Mouse (Mus musculus) midbrain, embryonic 10.5 days (tissue): ENCODE results near the gene Odf3. TPM values are rescaled to one million over a fixed set of nuclear protein-coding genes. Genes with fewer than 3 reads are reported as not detected.

Experiments used
- DNase-seq: peaks from one replicate; pipeline ENCODE4 v3.0.0-alpha.2; 2017; ENCODE audit warnings: low spot score
- H3K27ac ChIP-seq: fragments of 300-500 bp; sonication (generic); replicated peaks from 2 replicates; pipeline ENCODE4 v1.5.1; 2016; ENCODE audit warnings: mild to moderate bottlenecking
- H3K27me3 ChIP-seq: fragments of 300-500 bp; sonication (generic); 2 replicates; pipeline ENCODE4 v1.6.1; 2016; ENCODE audit warnings: low read depth, mild to moderate bottlenecking; ENCODE audit not compliant: poor library complexity, severe bottlenecking
- H3K36me3 ChIP-seq: fragments of 300-500 bp; sonication (generic); 2 replicates; pipeline ENCODE4 v1.6.1; 2016; ENCODE audit warnings: mild to moderate bottlenecking, moderate library complexity
- H3K4me1 ChIP-seq: fragments of 300-500 bp; sonication (generic); 2 replicates; pipeline ENCODE4 v1.6.1; 2016
- H3K4me3 ChIP-seq: fragments of 300-500 bp; sonication (generic); 2 replicates; pipeline ENCODE4 v1.5.1; 2016; ENCODE audit warnings: mild to moderate bottlenecking, moderate library complexity
- H3K9me3 ChIP-seq: fragments of 300-500 bp; sonication (generic); replicated peaks from 2 replicates; pipeline ENCODE4 v1.6.1; 2016; ENCODE audit warnings: mild to moderate bottlenecking
- WGBS: fragments of 180-500 bp; shearing (Covaris S2); methylation state at CpG from one replicate; pipeline ENCODE4 v1.1.7; 2016; 5-methylcytosine and 5-hydroxymethylcytosine counted together
- polyA plus RNA-seq: library from polyadenylated mRNA; unstranded; fragments of >200 nt; fragmentation: Nextera tagmentation; extraction: Ambion mirVana; gene quantifications from 2 replicates; pipeline ENCODE4 v1.2.1, GENCODE M21; 2016

Gene Odf3
- polyA plus RNA-seq, 1 experiment from 2014 or later, result not detected

DNA sequence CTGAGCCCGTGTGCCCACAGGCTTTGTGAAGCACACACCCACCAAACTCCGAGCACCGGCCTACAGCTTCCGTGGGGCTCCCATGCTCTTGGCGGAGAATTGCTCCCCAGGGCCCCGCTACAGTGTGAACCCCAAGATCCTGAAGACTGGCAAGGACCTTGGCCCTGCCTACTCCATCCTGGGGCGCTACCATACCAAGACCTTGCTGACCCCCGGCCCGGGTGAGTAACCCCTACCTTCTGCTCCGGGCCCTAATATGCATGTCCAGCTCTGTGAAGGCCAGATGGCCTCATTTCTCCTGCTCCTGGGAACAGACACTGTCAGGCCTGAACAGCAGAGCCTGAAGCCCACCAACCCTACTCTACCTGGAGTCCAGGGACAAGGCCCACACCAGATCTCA is 986 bp downstream of the Odf3 start:
- no peak for DNase-seq
- no peak overlapping the region for H3K4me3 ChIP-seq
- H3K27ac ChIP-seq, result no peak overlapping the region
- no peaks in the 10 kb centered on the region for H3K9me3 ChIP-seq
- H3K36me3 ChIP-seq, result peaks cover 24% of the 10 kb centered on the region
- peaks cover 3% of the 10 kb centered on the region; the same call in 1 of the 2 replicates for H3K4me1 ChIP-seq
- peaks cover 9% of the 10 kb centered on the region; the same call in 1 of the 2 replicates for H3K27me3 ChIP-seq
- WGBS, result 90% methylated on average over 10 of the region's 10 CpGs

DNA sequence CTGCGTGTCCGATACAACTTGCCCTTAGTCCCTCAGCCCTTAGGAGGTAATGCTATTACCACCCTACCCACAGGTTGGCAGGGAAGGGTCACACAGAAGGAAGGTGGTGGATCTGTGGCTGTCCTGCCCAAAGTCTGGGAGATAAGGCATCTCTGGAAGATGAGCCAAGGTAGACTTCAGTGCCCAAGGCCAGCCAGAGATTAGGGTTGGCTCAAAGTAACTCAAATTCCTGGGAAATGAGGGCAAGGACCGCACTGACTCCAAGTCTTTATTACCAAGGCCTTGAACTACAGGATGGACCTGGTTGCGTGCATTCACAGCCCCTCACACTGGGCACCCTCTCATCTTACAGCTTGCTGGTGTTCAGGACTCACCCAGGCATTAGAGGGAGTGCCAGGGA is 4.3 kb downstream of the Odf3 start:
- peaks cover 38% of the 10 kb centered on the region for H3K36me3 ChIP-seq
- 98% methylated on average over 4 of the region's 4 CpGs for WGBS
- H3K27me3 ChIP-seq, result no peaks in the 10 kb centered on the region
- no peaks in the 10 kb centered on the region for H3K9me3 ChIP-seq
- no peak overlapping the region for H3K4me3 ChIP-seq
- H3K27ac ChIP-seq, result no peak overlapping the region
- peaks cover 15% of the 10 kb centered on the region for H3K4me1 ChIP-seq
- no peak for DNase-seq

DNA sequence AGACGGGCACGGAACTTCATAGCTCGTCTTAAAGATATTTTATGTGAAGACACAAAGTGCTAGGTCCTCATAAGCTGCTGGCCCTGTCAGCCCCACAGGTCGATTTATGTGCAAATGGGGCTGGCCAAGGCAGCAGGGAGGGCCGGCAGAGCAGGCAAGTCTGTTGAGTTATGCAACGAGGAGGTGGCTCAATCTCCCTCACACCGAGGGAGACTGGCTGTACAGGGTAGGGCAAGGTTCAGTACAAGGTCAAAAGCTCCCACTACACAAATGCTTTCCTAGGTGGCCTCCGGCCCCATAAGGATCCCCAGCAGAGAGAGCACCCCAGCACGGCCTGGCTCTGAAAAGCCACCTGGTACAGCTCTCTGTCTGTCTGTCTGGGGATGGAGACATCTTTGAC is 5.8 kb downstream of the Odf3 start:
- WGBS, result 86% methylated on average over 9 of the region's 9 CpGs
- no peaks in the 10 kb centered on the region for H3K27me3 ChIP-seq
- H3K4me3 ChIP-seq, result no peak overlapping the region
- no peak for DNase-seq
- H3K36me3 ChIP-seq, result peaks cover 40% of the 10 kb centered on the region
- H3K9me3 ChIP-seq, result no peaks in the 10 kb centered on the region
- peaks cover 27% of the 10 kb centered on the region for H3K4me1 ChIP-seq
- H3K27ac ChIP-seq, result no peak overlapping the region

DNA sequence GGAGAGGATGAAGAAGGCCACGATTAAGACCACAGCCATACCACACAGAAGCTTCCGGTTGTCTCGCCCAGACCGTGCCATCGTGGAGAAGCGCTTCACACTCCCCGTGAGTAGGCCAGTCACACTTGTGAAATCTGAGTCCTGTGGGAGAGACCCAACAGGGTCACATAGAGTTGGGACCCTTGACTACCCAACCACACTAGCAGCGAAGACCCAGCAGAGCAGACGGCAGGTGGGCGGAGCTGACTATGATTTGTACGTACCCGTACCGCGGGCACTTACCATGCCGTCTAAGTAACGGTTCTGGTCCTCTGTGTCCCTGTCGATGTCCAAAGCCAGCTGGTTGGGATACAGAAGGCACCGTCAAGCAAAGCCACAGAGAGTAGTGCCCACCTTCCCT is 6.9 kb downstream of the Odf3 start:
- Histone ChIP-seq H3K4me1 (peaks cover 35% of the 10 kb centered on the region), H3K36me3 (peaks cover 51% of the 10 kb centered on the region), H3K27ac (no peak overlapping the region), H3K9me3 (no peaks in the 10 kb centered on the region), H3K4me3 (no peak overlapping the region; the same call in 1 of the 2 replicates), H3K27me3 (no peaks in the 10 kb centered on the region)
- DNase-seq, result no peak
- 95% methylated on average over 18 of the region's 18 CpGs for WGBS

DNA sequence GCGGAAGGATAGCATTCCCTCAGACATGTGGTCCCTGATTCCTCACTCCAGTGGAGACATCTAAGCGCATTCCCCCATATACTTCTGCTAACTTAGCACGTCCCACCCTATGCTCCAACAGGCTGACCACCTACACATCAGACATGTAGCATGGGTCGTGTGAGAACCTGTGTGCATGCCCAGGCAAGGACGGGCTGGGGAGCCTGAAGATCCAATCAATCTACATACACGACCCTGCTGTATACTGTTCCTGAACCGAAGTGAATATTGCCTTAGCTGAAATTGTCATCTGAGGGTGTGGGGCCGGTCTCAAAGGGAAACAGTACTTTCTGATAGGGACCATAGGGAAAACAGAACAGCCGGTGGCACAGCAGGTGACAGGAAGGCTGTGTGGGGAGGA is 7.6 kb downstream of the Odf3 start:
- H3K4me1 ChIP-seq, result peaks cover 37% of the 10 kb centered on the region
- H3K27me3 ChIP-seq, result no peaks in the 10 kb centered on the region
- H3K36me3 ChIP-seq, result peaks cover 58% of the 10 kb centered on the region
- DNase-seq, result no peak
- peak overlapping the region; percentile 90; the same call in 1 of the 2 replicates for H3K27ac ChIP-seq
- WGBS, result 80% methylated on average over 9 of the region's 9 CpGs
- no peaks in the 10 kb centered on the region for H3K9me3 ChIP-seq
- peak overlapping the region; percentile 90 for H3K4me3 ChIP-seq

DNA sequence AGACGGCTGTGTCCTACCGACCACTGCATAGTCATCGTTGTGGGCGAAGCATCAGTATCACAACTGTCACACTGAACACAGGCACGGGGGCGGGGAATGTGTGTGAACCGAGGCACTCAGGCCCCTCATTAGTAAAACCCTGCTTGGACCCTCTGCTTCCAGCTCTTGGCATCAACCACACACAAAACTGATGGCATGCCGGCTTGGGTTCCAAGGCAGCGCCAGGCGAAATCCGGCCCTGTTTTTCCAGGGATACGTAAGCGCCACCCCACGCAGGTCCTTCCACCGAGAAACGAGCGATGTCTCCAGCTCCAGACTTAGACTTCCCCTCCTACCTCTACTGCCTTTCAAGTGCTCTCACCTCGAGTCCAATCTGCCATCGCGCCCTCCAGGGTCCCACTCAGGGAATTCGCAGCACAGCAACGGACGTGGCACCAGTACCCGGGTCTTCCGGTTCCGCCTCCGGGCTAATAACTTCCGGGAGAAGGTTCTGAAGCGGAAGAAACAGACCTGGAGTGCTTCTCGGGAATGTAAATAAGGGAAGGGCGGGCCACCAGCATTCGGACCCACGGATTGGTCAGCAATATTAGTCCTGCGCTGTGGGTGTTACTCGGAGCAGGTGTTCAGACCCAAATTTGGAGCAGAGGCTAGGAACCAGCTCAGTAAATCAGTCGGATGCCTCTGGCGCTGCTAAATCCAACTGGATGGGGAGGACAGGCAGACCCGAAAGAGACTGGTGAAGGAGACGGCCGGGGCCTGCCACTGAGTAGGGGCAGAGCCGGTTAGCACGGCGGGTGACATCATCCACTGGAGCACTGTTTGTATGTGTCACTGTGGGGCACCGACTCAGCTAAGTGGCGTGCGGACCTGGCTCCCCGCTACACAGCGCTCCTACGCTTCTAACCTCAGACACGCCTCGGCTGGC is 8.5 kb downstream of the Odf3 start, which contains the start of gene Gm45785:
Gene Gm45785 (minus strand): TSS at position 472 of the 925 bp plus-strand sequence.
- H3K4me1 ChIP-seq, result peaks cover 37% of the 10 kb centered on the region
- H3K4me3 ChIP-seq, result peak within 1 kb of the TSS; percentile 90
- H3K9me3 ChIP-seq, result no peaks in the 10 kb centered on the region
- peak; percentile 91 for DNase-seq
- 1% methylated on average over 51 of the region's 51 CpGs for WGBS
- H3K27me3 ChIP-seq, result no peaks in the 10 kb centered on the region
- peaks cover 68% of the 10 kb centered on the region for H3K36me3 ChIP-seq
- H3K27ac ChIP-seq, result peak within 1 kb of the TSS; percentile 90

DNA sequence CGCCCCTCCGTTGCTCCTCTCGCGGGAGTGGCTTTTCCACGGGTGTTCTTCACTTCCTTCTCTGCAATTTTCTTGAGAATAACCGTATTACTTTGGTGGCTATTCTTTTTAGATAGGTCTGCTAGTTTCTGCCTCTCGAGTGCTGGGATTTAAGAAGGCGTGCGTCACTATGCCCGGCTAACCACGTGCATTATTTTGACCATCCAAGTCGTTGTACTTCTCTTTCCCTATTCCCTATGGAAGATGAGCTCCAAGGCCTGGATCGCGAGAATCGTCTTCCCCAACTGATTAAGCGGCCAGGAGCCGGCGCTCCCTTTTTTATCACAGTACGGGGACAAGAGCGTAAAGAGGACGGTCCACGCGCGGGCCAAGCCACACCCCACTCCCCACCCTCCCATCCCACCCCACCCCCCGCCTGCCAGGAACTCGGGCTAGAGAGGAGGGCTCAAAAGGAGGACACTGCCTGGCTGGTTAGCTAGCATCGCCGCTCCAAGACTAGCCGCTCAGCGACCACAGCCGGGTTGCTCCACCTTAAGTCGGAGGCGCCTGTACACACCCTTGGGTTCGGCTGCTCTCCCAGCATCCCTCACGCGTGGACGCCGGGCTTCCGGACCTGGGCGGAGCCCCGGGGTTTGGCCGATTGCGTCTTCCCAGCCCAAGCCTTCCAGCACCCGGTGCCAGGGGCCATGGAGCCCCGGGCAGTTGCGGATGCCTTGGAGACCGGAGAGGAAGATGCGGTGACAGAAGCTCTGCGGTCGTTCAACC is 9.4 kb downstream of the Odf3 start, which contains the start of gene Ric8a:
Gene Ric8a (plus strand): TSS at position 173 of the 765 bp plus-strand sequence.
- Histone ChIP-seq H3K27me3 (no peaks in the 10 kb centered on the region), H3K36me3 (peaks cover 69% of the 10 kb centered on the region), H3K4me1 (peaks cover 37% of the 10 kb centered on the region), H3K4me3 (peak within 1 kb of the TSS; percentile 90), H3K27ac (peak within 1 kb of the TSS; percentile 90), H3K9me3 (no peaks in the 10 kb centered on the region)
- WGBS, result under 1% methylated on average over 50 of the region's 50 CpGs
- peak; percentile 82 for DNase-seq

DNA sequence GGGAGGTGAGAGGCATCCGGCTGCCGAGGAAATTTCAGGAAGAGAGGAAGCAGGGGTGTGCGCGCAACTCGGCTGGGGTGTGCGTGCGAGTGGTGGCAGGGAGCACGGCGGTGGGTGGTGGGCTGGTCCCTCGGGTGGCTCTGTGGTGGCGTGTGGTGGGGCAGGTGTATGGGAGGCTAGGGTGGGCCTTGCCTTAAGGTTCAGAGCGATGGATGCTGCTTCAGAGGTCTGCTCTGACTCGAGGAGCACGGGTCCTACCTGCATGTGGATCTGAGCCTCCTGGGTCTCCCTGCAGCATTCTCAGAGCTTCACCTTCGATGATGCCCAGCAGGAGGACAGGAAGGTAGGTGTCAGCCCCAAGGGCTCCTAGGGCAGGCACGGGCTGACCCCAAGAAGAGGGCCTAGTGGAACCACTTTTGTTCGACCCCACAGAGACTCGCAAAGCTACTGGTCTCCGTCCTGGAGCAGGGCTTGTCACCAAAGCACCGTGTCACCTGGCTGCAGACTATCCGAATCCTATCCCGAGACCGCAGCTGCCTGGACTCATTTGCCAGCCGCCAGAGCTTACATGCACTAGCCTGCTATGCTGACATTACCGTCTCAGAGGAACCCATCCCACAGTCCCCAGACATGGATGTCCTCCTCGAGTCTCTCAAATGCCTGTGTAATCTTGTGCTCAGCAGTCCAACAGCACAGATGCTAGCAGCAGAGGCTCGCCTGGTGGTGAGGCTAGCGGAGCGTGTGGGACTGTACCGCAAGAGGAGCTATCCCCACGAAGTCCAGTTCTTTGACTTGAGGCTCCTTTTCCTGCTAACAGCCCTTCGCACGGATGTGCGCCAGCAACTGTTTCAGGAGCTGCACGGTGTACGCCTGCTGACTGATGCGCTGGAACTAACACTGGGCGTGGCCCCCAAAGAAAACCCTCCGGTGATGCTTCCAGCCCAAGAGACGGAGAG is 10.2 kb downstream of the Odf3 start, which contains the start of gene Bet1l:
Gene Bet1l (minus strand): TSS at position 28 of the 956 bp plus-strand sequence.
- 43% methylated on average over 40 of the region's 40 CpGs for WGBS
- no peak for DNase-seq
- H3K4me3 ChIP-seq, result peak within 1 kb of the TSS; percentile 90
- no peaks in the 10 kb centered on the region for H3K9me3 ChIP-seq
- H3K36me3 ChIP-seq, result peaks cover 69% of the 10 kb centered on the region
- peaks cover 37% of the 10 kb centered on the region for H3K4me1 ChIP-seq
- peak within 1 kb of the TSS; percentile 90 for H3K27ac ChIP-seq
- H3K27me3 ChIP-seq, result no peaks in the 10 kb centered on the region

DNA sequence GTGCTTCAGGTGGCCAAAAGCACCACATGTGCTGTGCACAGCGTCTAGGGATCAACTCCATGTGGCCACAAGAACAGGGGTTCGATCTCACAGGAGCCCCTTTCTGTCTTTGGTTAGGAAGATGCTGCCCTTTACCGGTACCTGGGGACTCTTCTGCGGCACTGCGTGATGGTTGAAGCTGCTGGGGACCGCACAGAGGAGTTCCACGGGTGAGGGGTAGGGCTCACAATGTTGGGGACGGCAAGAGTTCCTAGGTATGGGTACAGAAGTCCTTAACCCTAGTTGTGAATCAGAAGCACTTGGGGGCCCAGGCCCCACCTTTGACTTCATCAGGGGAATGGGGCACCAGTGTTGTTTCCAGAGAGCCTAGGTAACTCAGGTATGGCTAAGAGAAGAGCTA is 11.1 kb downstream of the Odf3 start:
- 94% methylated on average over 8 of the region's 8 CpGs for WGBS
- Histone ChIP-seq H3K36me3 (peaks cover 69% of the 10 kb centered on the region), H3K4me3 (peak overlapping the region; percentile 90), H3K27me3 (no peaks in the 10 kb centered on the region), H3K9me3 (no peaks in the 10 kb centered on the region), H3K27ac (peak overlapping the region; percentile 90; the same call in 1 of the 2 replicates), H3K4me1 (peaks cover 37% of the 10 kb centered on the region)
- no peak for DNase-seq

DNA sequence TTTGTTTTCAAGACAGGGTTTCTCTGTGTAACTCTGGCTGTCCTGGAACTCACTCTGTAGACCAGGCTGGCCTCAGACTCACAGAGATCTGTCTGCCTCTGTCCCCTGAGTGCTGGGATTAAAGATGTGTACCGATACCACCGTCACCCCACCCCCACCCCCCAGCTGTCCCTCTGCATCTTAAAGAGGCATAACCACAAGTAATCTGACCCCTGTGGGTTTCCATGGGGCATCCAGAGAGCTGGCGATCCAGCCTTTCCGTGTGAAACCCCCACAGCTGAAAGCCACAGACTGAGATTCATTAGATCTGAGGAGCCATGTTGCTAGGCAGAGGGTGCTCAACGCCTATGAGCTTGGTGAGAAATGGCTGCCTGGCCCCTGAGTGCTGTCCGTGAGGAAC is 12.4 kb downstream of the Odf3 start:
- H3K36me3 ChIP-seq, result peaks cover 69% of the 10 kb centered on the region
- 89% methylated on average over 6 of the region's 6 CpGs for WGBS

DNA sequence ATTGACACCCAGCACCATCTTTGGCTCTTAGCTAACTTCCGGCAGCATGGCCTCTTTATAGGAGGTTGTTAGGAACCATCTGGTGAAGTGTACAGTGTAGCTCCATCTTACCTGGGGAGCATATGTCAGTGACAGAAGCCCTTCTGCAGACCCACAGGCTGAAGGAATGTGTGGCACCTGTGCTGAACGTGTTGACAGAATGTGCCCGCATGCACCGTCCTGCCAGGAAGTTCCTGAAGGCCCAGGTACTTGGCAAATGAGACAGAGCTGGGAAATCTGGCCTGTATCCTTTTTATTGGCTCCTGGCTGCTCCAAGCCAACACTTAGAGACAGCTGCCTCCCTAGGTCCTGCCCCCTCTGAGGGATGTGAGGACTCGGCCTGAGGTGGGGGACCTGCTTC is 13.1 kb downstream of the Odf3 start:
- no peak for DNase-seq
- Histone ChIP-seq H3K36me3 (peaks cover 73% of the 10 kb centered on the region), H3K4me1 (peaks cover 24% of the 10 kb centered on the region), H3K27ac (no peak overlapping the region), H3K9me3 (no peaks in the 10 kb centered on the region), H3K27me3 (no peaks in the 10 kb centered on the region), H3K4me3 (no peak overlapping the region)
- 95% methylated on average over 5 of the region's 5 CpGs for WGBS

More for the DNA sequence above, 12.4 kb downstream of the Odf3 start:
- no peaks in the 10 kb centered on the region for H3K27me3 ChIP-seq
- no peak overlapping the region for H3K27ac ChIP-seq
- DNase-seq, result no peak
- H3K9me3 ChIP-seq, result no peaks in the 10 kb centered on the region
- no peak overlapping the region for H3K4me3 ChIP-seq
- peaks cover 32% of the 10 kb centered on the region for H3K4me1 ChIP-seq

DNA sequence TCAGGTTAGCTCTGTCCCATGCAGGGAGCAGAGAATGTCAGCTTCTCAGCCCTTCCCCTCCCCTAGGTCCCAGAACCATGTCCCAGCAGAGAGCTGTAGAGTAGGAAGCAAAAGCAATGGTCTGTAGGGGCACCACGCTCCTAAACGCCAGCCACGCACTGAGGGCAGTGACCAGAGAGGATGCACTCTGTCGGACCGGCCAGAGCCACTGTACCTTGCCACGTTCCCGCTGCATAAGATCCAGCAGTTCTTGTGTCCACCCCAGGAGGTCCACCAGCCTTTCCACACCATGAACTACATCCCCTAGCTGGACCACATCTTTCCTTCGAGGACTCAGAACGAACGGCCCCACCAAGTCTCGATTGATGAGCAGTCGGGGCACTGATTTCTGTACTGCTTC is 17.2 kb downstream of the Odf3 start:
- H3K36me3 ChIP-seq, result peaks cover 84% of the 10 kb centered on the region
- H3K27ac ChIP-seq, result no peak overlapping the region
- no peak overlapping the region for H3K4me3 ChIP-seq
- H3K9me3 ChIP-seq, result no peaks in the 10 kb centered on the region
- no peak for DNase-seq
- WGBS, result 92% methylated on average over 12 of the region's 12 CpGs
- no peaks in the 10 kb centered on the region for H3K27me3 ChIP-seq
- no peaks in the 10 kb centered on the region for H3K4me1 ChIP-seq
